Mouse (Mus musculus) cerebellum, adult 18-20 months (tissue): ENCODE data around the gene Abr.

ENCODE experiments used
- DNase-seq, 2 experiments: peaks; one replicate each; pipeline ENCODE4 v3.0.0; 2021

Gene Abr

GRCm38 (mm10) chr11:76509751-76510723, 112.1 kb downstream of the Abr start:
- peak; percentile 79 to 83 for DNase-seq

GRCm38 (mm10) chr11:76508831-76509595, 113.1 kb downstream of the Abr start:
- no peak for DNase-seq

- DNase-seq: no peak
Measured at GRCm38 (mm10) chr11:76508125-76508524, 114.0 kb downstream of the Abr start.

- no peak for DNase-seq
Measured at GRCm38 (mm10) chr11:76507302-76508124, 114.6 kb downstream of the Abr start.

GRCm38 (mm10) chr11:76506514-76507228, 115.4 kb downstream of the Abr start:
- DNase-seq: peak; percentile 57 to 64

- no peak for DNase-seq
Measured at GRCm38 (mm10) chr11:76505106-76505505, 117.0 kb downstream of the Abr start.

- no peak for DNase-seq
Measured at GRCm38 (mm10) chr11:76504058-76504457, 118.1 kb downstream of the Abr start.

- DNase-seq: no peak
Measured at GRCm38 (mm10) chr11:76499987-76500386, 122.1 kb downstream of the Abr start.

GRCm38 (mm10) chr11:76499564-76499963, 122.5 kb downstream of the Abr start:
- no peak for DNase-seq

- DNase-seq: no peak
Measured at GRCm38 (mm10) chr11:76497769-76498152, 124.4 kb downstream of the Abr start.

GRCm38 (mm10) chr11:76497066-76497768, 124.9 kb downstream of the Abr start:
- no peak for DNase-seq

- peak; percentile 43 to 48 for DNase-seq
Measured at GRCm38 (mm10) chr11:76496086-76496771, 125.9 kb downstream of the Abr start.

- no peak for DNase-seq
Measured at GRCm38 (mm10) chr11:76495127-76496028, 126.7 kb downstream of the Abr start.

GRCm38 (mm10) chr11:76494360-76495126, 127.6 kb downstream of the Abr start:
- DNase-seq: peak; percentile 78 to 83

- DNase-seq: no peak
Measured at GRCm38 (mm10) chr11:76493811-76494274, 128.3 kb downstream of the Abr start.

GRCm38 (mm10) chr11:76493167-76493566, 128.9 kb downstream of the Abr start:
- no peak for DNase-seq

- DNase-seq: no peak
Measured at GRCm38 (mm10) chr11:76491817-76492216, 130.3 kb downstream of the Abr start.

GRCm38 (mm10) chr11:76489407-76489806, 132.7 kb downstream of the Abr start:
- DNase-seq: no peak

- DNase-seq: no peak
Measured at GRCm38 (mm10) chr11:76487024-76487423, 135.1 kb downstream of the Abr start.
